Mouse (Mus musculus) small intestine, adult 2 months (tissue): ENCODE results near the gene Gm5269. TPM values are rescaled to one million over a fixed set of nuclear protein-coding genes. Genes with fewer than 3 reads are reported as not detected.

Experiments used
- H3K27ac ChIP-seq: fragments of 200-500 bp; 2 replicates; pipeline ENCODE4 v1.5.1; 2012; ENCODE audit warnings: low read depth, low read length, control low read depth, inconsistent platforms; ENCODE audit not compliant: insufficient read depth
- H3K27me3 ChIP-seq: fragments of 200-500 bp; 2 replicates; pipeline ENCODE4 v1.6.1; 2012; ENCODE audit warnings: mild to moderate bottlenecking, moderate library complexity, low read length, inconsistent platforms; ENCODE audit not compliant: control insufficient read depth, insufficient read depth
- H3K36me3 ChIP-seq: fragments of 200-500 bp; 2 replicates; pipeline ENCODE4 v1.6.1; 2012; ENCODE audit warnings: mild to moderate bottlenecking, low read length, control low read depth, inconsistent platforms; ENCODE audit not compliant: control insufficient read depth, insufficient read depth
- H3K4me1 ChIP-seq: fragments of 200-500 bp; 2 replicates; pipeline ENCODE4 v1.6.1; 2012; ENCODE audit warnings: low read length, inconsistent platforms, mixed read lengths; ENCODE audit not compliant: control insufficient read depth, insufficient read depth, insufficient read length
- H3K4me3 ChIP-seq: fragments of 200-500 bp; 2 replicates; pipeline ENCODE4 v1.5.1; 2012; ENCODE audit warnings: low read depth, mild to moderate bottlenecking, control low read depth, inconsistent platforms, low read length, moderate library complexity
- CTCF ChIP-seq: fragments of 200-500 bp; IDR thresholded peaks from 2 replicates; pipeline ENCODE4 v1.5.1; 2012; ENCODE audit warnings: low read depth, mild to moderate bottlenecking, control low read depth, inconsistent platforms, low read length, moderate library complexity, mixed read lengths; ENCODE audit not compliant: insufficient replicate concordance, insufficient read length; ENCODE audit errors: extremely low read depth
- POLR2A ChIP-seq: fragments of 200-500 bp; IDR thresholded peaks from 2 replicates; pipeline ENCODE4 v1.6.1; 2012; ENCODE audit warnings: low read depth, mild to moderate bottlenecking, control low read depth, inconsistent platforms, low read length, moderate library complexity
- WGBS: fragments of 180-500 bp; shearing (Covaris S2); methylation state at CpG from one replicate; pipeline ENCODE4 v1.1.7; 2018; 5-methylcytosine and 5-hydroxymethylcytosine counted together
- polyA plus RNA-seq: library from polyadenylated mRNA; depleted of rRNA; stranded (reverse); fragments of >200 nt; gene quantifications from 2 replicates; pipeline ENCODE4 v1.2.3, GENCODE M21; 2012

The Gm5269 gene
- polyA plus RNA-seq, 1 experiment: not detected

GRCm38 (mm10) chr1:45866288-45867018 is 23.6 kb downstream of the Gm5269 start:
- no peaks in the 10 kb centered on the region for H3K36me3 ChIP-seq
- no peak overlapping the region for H3K27ac ChIP-seq
- H3K4me1 ChIP-seq: peaks cover 2% of the 10 kb centered on the region; the same call in 1 of the 2 replicates
- no peaks in the 10 kb centered on the region for H3K27me3 ChIP-seq
- 28% methylated on average over 3 of the region's 3 CpGs for WGBS
- no peak overlapping the region for H3K4me3 ChIP-seq
- TF ChIP-seq POLR2A (no peak), CTCF (no peak)

- 54% methylated on average over 5 of the region's 5 CpGs for WGBS
- Histone ChIP-seq H3K27me3 (no peaks in the 10 kb centered on the region), H3K4me1 (peaks cover 2% of the 10 kb centered on the region; the same call in 1 of the 2 replicates), H3K27ac (no peak overlapping the region), H3K36me3 (no peaks in the 10 kb centered on the region), H3K4me3 (no peak overlapping the region)
- TF ChIP-seq CTCF (no peak), POLR2A (no peak)
Measured at GRCm38 (mm10) chr1:45865727-45866126, 24.3 kb downstream of the Gm5269 start.

- peaks cover 2% of the 10 kb centered on the region; the same call in 1 of the 2 replicates for H3K4me1 ChIP-seq
- no peak overlapping the region for H3K27ac ChIP-seq
- TF ChIP-seq CTCF (no peak), POLR2A (no peak)
- H3K27me3 ChIP-seq: no peaks in the 10 kb centered on the region
- no peak overlapping the region for H3K4me3 ChIP-seq
- WGBS: 49% methylated on average over 1 of the region's 1 CpGs
- no peaks in the 10 kb centered on the region for H3K36me3 ChIP-seq
Measured at GRCm38 (mm10) chr1:45865316-45865715, 24.8 kb downstream of the Gm5269 start.

DNA sequence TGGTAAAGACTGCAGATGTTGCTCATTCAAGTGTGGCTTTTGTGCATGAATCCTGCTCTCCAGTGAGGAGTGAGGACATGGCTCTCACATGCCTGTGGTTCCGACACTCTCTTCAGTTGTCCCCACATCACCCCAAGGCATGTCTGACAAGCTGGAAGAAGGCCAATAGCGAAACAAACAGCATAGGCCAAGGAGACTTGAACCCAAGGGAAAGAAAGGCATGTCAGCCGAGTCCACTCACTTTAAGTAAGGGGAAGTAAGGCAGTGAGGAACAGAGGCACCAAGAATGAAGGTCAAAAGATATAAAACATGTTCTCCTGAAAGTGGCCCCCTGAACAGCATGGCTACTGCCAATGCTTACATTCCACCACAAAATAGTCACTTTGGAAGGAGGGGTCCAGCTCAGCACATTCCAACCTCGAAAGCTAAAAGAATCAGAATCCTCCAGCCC is 25.5 kb downstream of the Gm5269 start:
- Histone ChIP-seq H3K27me3 (no peaks in the 10 kb centered on the region), H3K27ac (no peak overlapping the region), H3K4me1 (peaks cover 2% of the 10 kb centered on the region; the same call in 1 of the 2 replicates), H3K4me3 (no peak overlapping the region), H3K36me3 (no peaks in the 10 kb centered on the region)
- TF ChIP-seq POLR2A (no peak), CTCF (no peak)
- WGBS: 66% methylated on average over 4 of the region's 4 CpGs

DNA sequence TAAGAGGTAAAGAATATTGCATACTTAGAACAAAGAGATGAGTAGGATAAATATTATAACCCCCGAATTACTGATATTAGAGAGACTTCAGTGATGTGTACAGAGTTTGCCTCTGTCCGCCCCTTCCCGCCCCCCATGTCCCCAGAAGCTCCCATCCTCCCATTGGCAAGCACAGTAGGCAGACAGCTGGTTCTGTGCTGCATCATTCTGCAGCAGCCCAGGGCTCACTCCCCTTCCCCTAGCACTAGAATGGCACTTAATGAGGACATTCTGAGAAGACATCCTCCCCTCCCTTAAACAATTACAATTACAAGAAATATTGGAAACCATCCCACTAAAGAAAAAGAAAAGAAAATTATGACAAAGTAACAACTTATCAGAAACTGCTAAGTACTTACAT is 26.4 kb downstream of the Gm5269 start:
- WGBS: 94% methylated on average over 3 of the region's 3 CpGs
- no peak overlapping the region for H3K4me3 ChIP-seq
- TF ChIP-seq POLR2A (no peak), CTCF (no peak)

GRCm38 (mm10) chr1:45861162-45861561 is 28.9 kb downstream of the Gm5269 start:
- Histone ChIP-seq H3K4me3 (no peak overlapping the region), H3K27ac (no peak overlapping the region), H3K27me3 (no peaks in the 10 kb centered on the region), H3K36me3 (no peaks in the 10 kb centered on the region), H3K4me1 (no peaks in the 10 kb centered on the region)
- TF ChIP-seq POLR2A: no peak
- TF ChIP-seq CTCF: no peak

More for the DNA sequence above, 26.4 kb downstream of the Gm5269 start:
- Histone ChIP-seq H3K4me1 (no peaks in the 10 kb centered on the region), H3K27ac (no peak overlapping the region), H3K27me3 (no peaks in the 10 kb centered on the region), H3K36me3 (no peaks in the 10 kb centered on the region)

GRCm38 (mm10) chr1:45860349-45860748 is 29.7 kb downstream of the Gm5269 start:
- H3K4me1 ChIP-seq: no peaks in the 10 kb centered on the region
- no peaks in the 10 kb centered on the region for H3K27me3 ChIP-seq
- no peak overlapping the region for H3K4me3 ChIP-seq
- no peak for TF ChIP-seq POLR2A
- no peaks in the 10 kb centered on the region for H3K36me3 ChIP-seq
- no peak overlapping the region for H3K27ac ChIP-seq
- WGBS: 8% methylated on average over 5 of the region's 5 CpGs
